11 mouse cellular contexts compared by ENCODE assay signal in genomic region chr11:96315344-96315681, GRCm38 (mm10). TPM values are rescaled to one million over a fixed set of nuclear protein-coding genes. Genes with fewer than 3 reads are reported as not detected.
DNase-seq lines count a peak whose midpoint lies in the region; ATAC-seq and TF ChIP-seq lines count a peak whose summit lies in the region.
"Had no signal": no experiment of that assay in that cellular context is flagged by ENCODE, and none has a peak within 500 bp of the region (broad histone marks: within the 10 kb centered on the region; RNA-seq: fewer than 3 reads in every experiment).

No protein-coding gene starts in this region.

- no peak for TF ChIP-seq EP300 in lung, postnatal 0 days (IDR thresholded peaks at IDR 0.05)

- TF ChIP-seq POLR2A in limb, embryonic 14.5 days (IDR thresholded peaks at IDR 0.05; ENCODE audit: borderline replicate concordance, extremely low read depth, insufficient read depth, insufficient read length), result no peak

- H3K9ac ChIP-seq in heart, embryonic 12.5 days, result no peak overlapping the region
- H3K9ac ChIP-seq in lung, postnatal 0 days (replicated peaks; ENCODE audit: low read depth), result peak overlapping the region; percentile 59
- H3K9ac ChIP-seq in limb, embryonic 14.5 days (ENCODE audit: low read depth, low read length, severe bottlenecking), result no peak overlapping the region
- peak overlapping the region; percentile 40; the same call in 1 of the 2 replicates for H3K9ac ChIP-seq in stomach, embryonic 15.5 days

- no peaks in the 10 kb centered on the region for H3K36me3 ChIP-seq in heart, embryonic 12.5 days
- no peaks in the 10 kb centered on the region for H3K36me3 ChIP-seq in lung, postnatal 0 days (ENCODE audit: insufficient read depth, low read length)
- H3K36me3 ChIP-seq in limb, embryonic 14.5 days (ENCODE audit: control insufficient read depth, insufficient read depth, low read length), result no peaks in the 10 kb centered on the region
- H3K36me3 ChIP-seq in stomach, embryonic 15.5 days, result no peaks in the 10 kb centered on the region

- 8% methylated on average over 5 of the region's 5 CpGs for WGBS in heart, embryonic 12.5 days
- WGBS in lung, postnatal 0 days, result 7% methylated on average over 5 of the region's 5 CpGs
- 12% methylated on average over 5 of the region's 5 CpGs for WGBS in limb, embryonic 14.5 days
- WGBS in stomach, embryonic 15.5 days, result 22% methylated on average over 5 of the region's 5 CpGs

- TF ChIP-seq CTCF in lung, postnatal 0 days (IDR thresholded peaks at IDR 0.05), result no peak

- peaks cover 99% of the 10 kb centered on the region for H3K27me3 ChIP-seq in heart, embryonic 12.5 days (replicated peaks)
- H3K27me3 ChIP-seq in lung, postnatal 0 days (replicated peaks; ENCODE audit: insufficient read depth, low read length), result peaks cover 13% of the 10 kb centered on the region; the same call in 1 of the 2 replicates
- peaks cover 100% of the 10 kb centered on the region for H3K27me3 ChIP-seq in limb, embryonic 14.5 days (ENCODE audit: control insufficient read depth, insufficient read depth, low read length)
- H3K27me3 ChIP-seq in stomach, embryonic 15.5 days (replicated peaks), result peaks cover 32% of the 10 kb centered on the region

- no peak overlapping the region for H3K27ac ChIP-seq in heart, embryonic 12.5 days (ENCODE audit: poor library complexity, severe bottlenecking)
- H3K27ac ChIP-seq in lung, postnatal 0 days (ENCODE audit: low read length), result peak overlapping the region; percentile 91
- H3K27ac ChIP-seq in limb, embryonic 14.5 days (replicated peaks; ENCODE audit: low read depth, low read length), result no peak overlapping the region
- peak overlapping the region; percentile 82 for H3K27ac ChIP-seq in stomach, embryonic 15.5 days

- peaks cover 16% of the 10 kb centered on the region for H3K4me1 ChIP-seq in heart, embryonic 12.5 days (replicated peaks)
- H3K4me1 ChIP-seq in lung, postnatal 0 days (ENCODE audit: insufficient read depth, low read depth, low read length), result no peaks in the 10 kb centered on the region; the same call in 1 of the 2 replicates
- peaks cover 5% of the 10 kb centered on the region for H3K4me1 ChIP-seq in limb, embryonic 14.5 days (ENCODE audit: control insufficient read depth, insufficient read depth, low read length)
- H3K4me1 ChIP-seq in stomach, embryonic 15.5 days, result peaks cover 25% of the 10 kb centered on the region

- peak overlapping the region; percentile 21; the same call in 1 of the 2 replicates for H3K4me2 ChIP-seq in heart, embryonic 12.5 days
- H3K4me2 ChIP-seq in lung, postnatal 0 days (replicated peaks; ENCODE audit: low read depth, low read length), result peak overlapping the region; percentile 66
- peak overlapping the region; percentile 19; the same call in 1 of the 2 replicates for H3K4me2 ChIP-seq in limb, embryonic 14.5 days (replicated peaks; ENCODE audit: low read depth, low read length, severe bottlenecking)
- peak overlapping the region; percentile 62 for H3K4me2 ChIP-seq in stomach, embryonic 15.5 days

- H3K4me3 ChIP-seq in heart, embryonic 12.5 days, result no peak overlapping the region
- peak overlapping the region; percentile 43 for H3K4me3 ChIP-seq in lung, postnatal 0 days (ENCODE audit: low read depth, low read length)
- peak overlapping the region; percentile 8; the same call in 1 of the 2 replicates for H3K4me3 ChIP-seq in limb, embryonic 14.5 days (replicated peaks; ENCODE audit: low read length)
- peak overlapping the region; percentile 35 for H3K4me3 ChIP-seq in stomach, embryonic 15.5 days (replicated peaks)

- no peaks in the 10 kb centered on the region for H3K9me3 ChIP-seq in heart, embryonic 12.5 days (replicated peaks)
- H3K9me3 ChIP-seq in lung, postnatal 0 days (ENCODE audit: low read length), result no peaks in the 10 kb centered on the region
- H3K9me3 ChIP-seq in limb, embryonic 14.5 days (ENCODE audit: control insufficient read depth, low read length), result no peaks in the 10 kb centered on the region
- no peaks in the 10 kb centered on the region for H3K9me3 ChIP-seq in stomach, embryonic 15.5 days

- ATAC-seq in heart, embryonic 12.5 days (ENCODE audit: insufficient number of reproducible peaks, low FRiP score), result no peak
- ATAC-seq in lung, postnatal 0 days, result no peak
- no peak for ATAC-seq in limb, embryonic 14.5 days (ENCODE audit: low FRiP score, low read depth)
- no peak for ATAC-seq in stomach, embryonic 15.5 days (ENCODE audit: insufficient read depth, low FRiP score, low read depth)

- DNase-seq in heart, adult 9 months (ENCODE audit: low spot score in 2 of 2), result no peak
- DNase-seq in lung, postnatal 0 days (ENCODE audit: low spot score), result no peak
- no peak for DNase-seq in lung, adult 18-20 months
- no peak for DNase-seq in limb, embryonic 14.5 days (ENCODE audit: low spot score)
- DNase-seq in ovary, postnatal 14 days (ENCODE audit: low spot score), result no peak
- DNase-seq in frontal cortex, postnatal 25 days (ENCODE audit: low spot score in 2 of 2), result no peak
- DNase-seq: gastrocnemius, postnatal 14 days; right cerebral cortex, postnatal 25 days; thymus, postnatal 25 days had no signal

RNA-seq across cellular contexts. Expression of gene Hoxb4, which starts 2.8 kb away (rescaled TPM):
- 0.19 and 0.32 TPM in 2 replicates for polyA plus RNA-seq in heart, embryonic 12.5 days (2016; fragmentation: Nextera tagmentation; extraction: Ambion mirVana)
- polyA plus RNA-seq in lung, postnatal 0 days (2015; fragmentation: Nextera tagmentation; extraction: Ambion mirVana), result 2.6 and 3.0 TPM in 2 replicates
- 2.3 and 2.5 TPM in 2 replicates for polyA plus RNA-seq in limb, embryonic 14.5 days (2012; rRNA removed)
- 0.17 and 0.28 TPM in 2 replicates for polyA plus RNA-seq in limb, embryonic 14.5 days (2014; fragmentation: Nextera tagmentation; extraction: Ambion mirVana)
- 3.4 and 3.6 TPM in 2 replicates for polyA plus RNA-seq in stomach, embryonic 15.5 days (2015; fragmentation: Nextera tagmentation; extraction: Ambion mirVana)

RNA-seq across cellular contexts. Expression of gene Hoxb3, which starts 7.8 kb away (rescaled TPM):
- 0.45 and 0.86 TPM in 2 replicates for polyA plus RNA-seq in heart, embryonic 12.5 days (2016; fragmentation: Nextera tagmentation; extraction: Ambion mirVana)
- 1.5 and 2.2 TPM in 2 replicates for polyA plus RNA-seq in lung, postnatal 0 days (2015; fragmentation: Nextera tagmentation; extraction: Ambion mirVana)
- polyA plus RNA-seq in limb, embryonic 14.5 days (2012; rRNA removed), result 4.9 and 5.4 TPM in 2 replicates
- 0.18 and 0.69 TPM in 2 replicates for polyA plus RNA-seq in limb, embryonic 14.5 days (2014; fragmentation: Nextera tagmentation; extraction: Ambion mirVana)
- 2.5 and 2.7 TPM in 2 replicates for polyA plus RNA-seq in stomach, embryonic 15.5 days (2015; fragmentation: Nextera tagmentation; extraction: Ambion mirVana)

RNA-seq across cellular contexts. Expression of gene Hoxb5, which starts 12.2 kb away (rescaled TPM):
- 0.14 and 1.9 TPM in 2 replicates for polyA plus RNA-seq in heart, embryonic 12.5 days (2016; fragmentation: Nextera tagmentation; extraction: Ambion mirVana)
- 16.8 and 17.3 TPM in 2 replicates for polyA plus RNA-seq in lung, postnatal 0 days (2015; fragmentation: Nextera tagmentation; extraction: Ambion mirVana)
- polyA plus RNA-seq in limb, embryonic 14.5 days (2012; rRNA removed), result 1.8 TPM in 2 replicates
- polyA plus RNA-seq in limb, embryonic 14.5 days (2014; fragmentation: Nextera tagmentation; extraction: Ambion mirVana), result 0.51 and 0.85 TPM in 2 replicates
- polyA plus RNA-seq in stomach, embryonic 15.5 days (2015; fragmentation: Nextera tagmentation; extraction: Ambion mirVana), result 17.6 and 17.9 TPM in 2 replicates

RNA-seq across cellular contexts. Expression of gene Hoxb6, which starts 23.0 kb away (rescaled TPM):
- 0.62 TPM in 1 of 2 replicates, not detected in the other for polyA plus RNA-seq in heart, embryonic 12.5 days (2016; fragmentation: Nextera tagmentation; extraction: Ambion mirVana)
- polyA plus RNA-seq in lung, postnatal 0 days (2015; fragmentation: Nextera tagmentation; extraction: Ambion mirVana), result 7.3 and 7.4 TPM in 2 replicates
- polyA plus RNA-seq in limb, embryonic 14.5 days (2012; rRNA removed), result 2.2 and 2.8 TPM in 2 replicates
- 0.30 and 0.61 TPM in 2 replicates for polyA plus RNA-seq in limb, embryonic 14.5 days (2014; fragmentation: Nextera tagmentation; extraction: Ambion mirVana)
- 7.5 and 10.7 TPM in 2 replicates for polyA plus RNA-seq in stomach, embryonic 15.5 days (2015; fragmentation: Nextera tagmentation; extraction: Ambion mirVana)

RNA-seq across cellular contexts. Expression of gene Hoxb7, which starts 28.9 kb away (rescaled TPM):
- 0.14 and 0.22 TPM in 2 replicates for polyA plus RNA-seq in heart, embryonic 12.5 days (2016; fragmentation: Nextera tagmentation; extraction: Ambion mirVana)
- 1.3 and 1.9 TPM in 2 replicates for polyA plus RNA-seq in lung, postnatal 0 days (2015; fragmentation: Nextera tagmentation; extraction: Ambion mirVana)
- 2.0 and 2.7 TPM in 2 replicates for polyA plus RNA-seq in limb, embryonic 14.5 days (2012; rRNA removed)
- 2.2 and 4.4 TPM in 2 replicates for polyA plus RNA-seq in limb, embryonic 14.5 days (2014; fragmentation: Nextera tagmentation; extraction: Ambion mirVana)
- polyA plus RNA-seq in stomach, embryonic 15.5 days (2015; fragmentation: Nextera tagmentation; extraction: Ambion mirVana), result 7.0 and 9.1 TPM in 2 replicates

Comparison
In these comparisons a context has a peak if more than half of its experiments do, and no peak if none do; other contexts are left out.
1. H3K27ac ChIP-seq: peak in lung, postnatal 0 days (single experiment) and stomach, embryonic 15.5 days (single experiment); none in heart, embryonic 12.5 days (single experiment) and limb, embryonic 14.5 days (single experiment).
2. H3K9ac ChIP-seq: peak in lung, postnatal 0 days (single experiment) and stomach, embryonic 15.5 days (single experiment); none in heart, embryonic 12.5 days (single experiment) and limb, embryonic 14.5 days (single experiment).
3. Peak in every context shown above with its lines, with median percentiles within 50 percentile points of each other: H3K4me2 ChIP-seq.